Mouse (Mus musculus) layer of hippocampus, postnatal 14 days (tissue): ENCODE measurements around the gene Dok1. TPM values are rescaled to one million over a fixed set of nuclear protein-coding genes. Genes with fewer than 3 reads are reported as not detected.

Experiments
- microRNA-seq, 2 experiments: library from miRNA; unstranded; fragments of <30 nt; microRNA quantifications; one replicate each; pipeline ENCODE4 v1.2.0; 2021
- total RNA-seq, 2 experiments: library from RNA; stranded (reverse); gene quantifications; 2 replicates each; pipeline ENCODE4 v1.2.3; 2021

Gene Dok1
- total RNA-seq, 2 experiments from 2014 or later = 3.1 to 3.3 TPM

Small RNAs within 50 kb of the gene (microRNA-seq; reads per million reads assigned to microRNA genes)
- gene Mir7040 = 0 reads per million in 2 experiments

Other genes starting within 250 kb of the Dok1 start
- gene Sema4f, start 93.7 kb downstream of the Dok1 start, total RNA-seq = 10 to 100 TPM; 43.4 to 44.2 TPM
- gene M1ap, start 86.6 kb downstream of the Dok1 start, total RNA-seq = under 1 TPM in 1 of 2 experiments, not detected in 1; 0.44 TPM
- gene Loxl3, start 702 bp upstream of the Dok1 start, total RNA-seq = 1 to 10 TPM; 2.3 to 3.8 TPM
- 100 to 1,000 TPM; 108 to 116 TPM for gene Aup1, start 21.1 kb upstream of the Dok1 start, total RNA-seq
- 10 to 100 TPM; 55.7 to 60.1 TPM for gene Htra2, start 21.8 kb upstream of the Dok1 start, total RNA-seq
- under 1 TPM; 0.48 to 0.74 TPM for gene Dqx1, start 24.4 kb upstream of the Dok1 start, total RNA-seq
- gene Tlx2, start 36.8 kb upstream of the Dok1 start, total RNA-seq = not detected
- gene Pcgf1, start 44.4 kb upstream of the Dok1 start, total RNA-seq = 10 to 100 TPM; 23.3 to 27.0 TPM
- not detected for gene Lbx2, start 52.9 kb upstream of the Dok1 start, total RNA-seq
- gene Ccdc142, start 68.1 kb upstream of the Dok1 start, total RNA-seq = 10 to 100 TPM in 1 of 2 experiments, 1 to 10 TPM in 1; 6.8 to 11.7 TPM
- gene Gm42688, start 68.1 kb upstream of the Dok1 start, total RNA-seq = 1 to 10 TPM; 5.2 to 6.4 TPM
- gene Mrpl53, start 75.6 kb upstream of the Dok1 start, total RNA-seq = 10 to 100 TPM; 62.5 to 62.7 TPM
- 10 to 100 TPM; 22.0 to 27.2 TPM for gene Mogs, start 82.0 kb upstream of the Dok1 start, total RNA-seq
- gene Wbp1, start 88.1 kb upstream of the Dok1 start, total RNA-seq = 10 to 100 TPM; 66.7 to 72.6 TPM
- 10 to 100 TPM; 24.1 TPM for gene Ino80b, start 92.0 kb upstream of the Dok1 start, total RNA-seq
- 10 to 100 TPM; 61.2 to 65.1 TPM for gene Rtkn, start 102.0 kb upstream of the Dok1 start, total RNA-seq
- 10 to 100 TPM; 24.4 to 26.0 TPM for gene Wdr54, start 122.9 kb upstream of the Dok1 start, total RNA-seq
- 10 to 100 TPM; 20.4 to 21.1 TPM for gene 1700003E16Rik, start 122.9 kb upstream of the Dok1 start, total RNA-seq
- gene Dctn1, start 132.4 kb upstream of the Dok1 start, total RNA-seq = 100 to 1,000 TPM; 358 to 382 TPM
- 10 to 100 TPM in 1 of 2 experiments, under 1 TPM in 1; 0.41 to 11.9 TPM for gene Slc4a5, start 186.4 kb upstream of the Dok1 start, total RNA-seq